Mouse (Mus musculus) thymus, adult 2 months (tissue): ENCODE data around the gene 2310039H08Rik. TPM values are rescaled to one million over a fixed set of nuclear protein-coding genes. Genes with fewer than 3 reads are reported as not detected.
A peak's percentile ranks its signal among the peaks of the same experiment; 100 is the strongest.
"Not testable (repeated sequence)": the region's sequence is repeated elsewhere in the genome, so short reads cannot be mapped to it uniquely, and the experiment has no call there.

Source experiments
- DNase-seq: peaks from one replicate; pipeline ENCODE4 v3.0.0; 2021
- H3K27ac ChIP-seq: fragments of 200-500 bp; 2 replicates; pipeline ENCODE4 v1.5.1; 2012; ENCODE audit warnings: low read length, control low read depth; ENCODE audit not compliant: control insufficient read depth, insufficient read depth
- H3K27me3 ChIP-seq: fragments of 200-500 bp; 2 replicates; pipeline ENCODE4 v1.6.1; 2012; ENCODE audit warnings: mild to moderate bottlenecking, low read length, moderate library complexity, mixed read lengths; ENCODE audit not compliant: control insufficient read depth, insufficient read depth
- H3K36me3 ChIP-seq: fragments of 200-500 bp; 2 replicates; pipeline ENCODE4 v1.6.1; 2012; ENCODE audit warnings: mild to moderate bottlenecking, low read length, moderate library complexity; ENCODE audit not compliant: control insufficient read depth, insufficient read depth
- H3K4me1 ChIP-seq: fragments of 200-500 bp; replicated peaks from 2 replicates; pipeline ENCODE4 v1.6.1; 2012; ENCODE audit warnings: low read length; ENCODE audit not compliant: control insufficient read depth, insufficient read depth
- H3K4me3 ChIP-seq: fragments of 200-500 bp; 2 replicates; pipeline ENCODE4 v1.5.1; 2012; ENCODE audit warnings: mild to moderate bottlenecking, low read length, control low read depth, moderate library complexity; ENCODE audit not compliant: control insufficient read depth, insufficient read depth
- CTCF ChIP-seq: fragments of 200-500 bp; IDR thresholded peaks from 2 replicates; pipeline ENCODE4 v1.5.1; 2012; ENCODE audit warnings: mild to moderate bottlenecking, control low read depth, low read length, moderate library complexity, borderline replicate concordance; ENCODE audit not compliant: control insufficient read depth, poor library complexity, insufficient read depth; ENCODE audit errors: extremely low read depth
- POLR2A ChIP-seq: fragments of 200-500 bp; IDR thresholded peaks from 2 replicates; pipeline ENCODE4 v1.6.1; 2012; ENCODE audit warnings: mild to moderate bottlenecking, low read length, control low read depth, moderate library complexity; ENCODE audit not compliant: control insufficient read depth, poor library complexity, insufficient read depth; ENCODE audit errors: extremely low read depth
- WGBS: fragments of 180-500 bp; shearing (Covaris S2); methylation state at CpG from one replicate; pipeline ENCODE4 v1.1.7; 2018; 5-methylcytosine and 5-hydroxymethylcytosine counted together
- polyA plus RNA-seq: library from polyadenylated mRNA; depleted of rRNA; stranded (reverse); fragments of >200 nt; gene quantifications from 2 replicates; pipeline ENCODE4 v1.2.3, GENCODE M21; 2012

The 2310039H08Rik gene
- polyA plus RNA-seq, 1 experiment: 106 TPM

DNA sequence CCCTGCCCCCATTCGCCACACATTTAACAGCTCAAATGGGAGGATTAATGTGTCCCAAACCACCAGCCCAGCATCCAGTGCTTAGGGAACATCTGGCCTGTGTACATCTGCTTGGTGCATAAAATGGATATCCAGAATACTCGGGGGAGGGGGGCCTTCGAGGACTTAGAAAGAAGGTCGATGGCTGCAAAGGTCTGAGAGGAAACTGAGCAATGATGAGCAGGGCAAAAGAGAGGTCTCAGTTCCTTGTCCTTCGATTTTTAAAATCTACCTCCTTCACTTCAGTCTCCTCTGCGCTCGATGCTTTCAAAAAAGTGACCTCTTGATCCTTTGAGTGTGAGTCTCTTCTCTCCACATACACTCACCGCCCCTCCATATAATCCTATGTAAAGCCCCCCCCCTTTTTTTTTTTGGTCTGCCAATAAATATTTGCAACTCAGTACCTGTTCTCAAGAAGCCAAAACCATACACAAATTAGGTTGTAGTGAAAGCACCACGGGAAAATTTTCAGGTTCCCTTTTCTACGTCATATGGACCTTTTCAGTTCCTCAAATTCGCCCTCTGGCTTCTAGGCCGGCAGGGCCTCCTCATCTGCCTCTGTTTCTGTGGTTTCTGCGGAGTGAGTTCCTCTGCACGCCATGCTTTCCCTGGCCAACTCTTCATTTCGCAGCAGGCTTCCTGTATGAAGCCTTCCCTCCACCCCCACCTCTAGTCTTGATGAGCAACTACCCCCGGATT, 21.2 kb upstream of the 2310039H08Rik start:
- peaks cover 4% of the 10 kb centered on the region for H3K36me3 ChIP-seq
- H3K27me3 ChIP-seq: no peaks in the 10 kb centered on the region
- H3K27ac ChIP-seq: peak overlapping the region; percentile 75
- peaks cover 5% of the 10 kb centered on the region for H3K4me1 ChIP-seq
- no peak for DNase-seq
- WGBS: 3% methylated on average over 16 of the region's 16 CpGs
- peak overlapping the region; percentile 83 for H3K4me3 ChIP-seq
- TF ChIP-seq POLR2A (no peak), CTCF (no peak)

DNA sequence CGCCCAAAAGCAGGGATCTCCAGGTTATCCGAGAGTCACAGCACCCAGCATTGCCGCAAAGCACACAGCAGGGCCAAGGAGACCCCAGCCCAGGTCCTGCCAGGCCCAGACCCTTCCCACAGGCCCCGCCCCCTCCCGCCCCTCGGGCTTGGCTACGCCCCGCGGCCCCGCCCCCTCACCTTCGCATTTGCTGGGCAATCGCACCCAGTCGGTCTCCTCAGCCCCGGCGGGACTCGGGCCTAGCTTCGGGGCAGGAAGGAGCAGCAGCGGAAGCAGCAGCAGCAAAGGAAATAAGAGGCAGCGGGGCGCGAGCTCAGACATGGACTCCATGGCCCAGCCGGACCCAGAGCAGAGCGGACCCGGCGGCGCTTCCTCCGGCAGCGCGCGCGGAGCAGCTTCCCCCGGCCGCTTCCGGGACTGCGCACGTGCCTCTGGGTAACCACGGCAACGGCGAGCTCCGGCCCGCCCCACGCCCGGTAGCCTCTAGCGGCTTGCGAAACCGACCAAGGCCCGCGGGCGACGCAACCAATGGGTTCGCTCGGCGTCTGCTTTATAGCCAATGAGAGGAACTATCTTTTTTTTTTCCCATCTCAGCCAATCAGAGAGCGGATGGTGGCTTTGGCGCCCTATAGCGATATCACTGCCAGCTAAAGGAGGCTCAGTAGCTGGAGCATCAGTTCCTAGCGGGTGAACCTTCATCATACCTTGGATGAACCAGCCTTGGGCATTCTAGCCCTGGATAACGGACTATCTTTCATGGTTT, 20.5 kb upstream of the 2310039H08Rik start, which contains the start of gene Cnpy3:
Gene Cnpy3 (minus strand): TSS at position 421 of the 763 bp plus-strand sequence.
- no peaks in the 10 kb centered on the region for H3K27me3 ChIP-seq
- peak within 1 kb of the TSS; percentile 83 for H3K4me3 ChIP-seq
- TF ChIP-seq POLR2A: peak; percentile 85
- TF ChIP-seq CTCF: peak; percentile 61; the same call in 1 of the 2 replicates
- no peaks in the 10 kb centered on the region for H3K36me3 ChIP-seq
- WGBS: under 1% methylated on average over 58 of the region's 58 CpGs
- peaks cover 5% of the 10 kb centered on the region for H3K4me1 ChIP-seq
- peak within 1 kb of the TSS; percentile 75 for H3K27ac ChIP-seq
- DNase-seq: peak; percentile 95

DNA sequence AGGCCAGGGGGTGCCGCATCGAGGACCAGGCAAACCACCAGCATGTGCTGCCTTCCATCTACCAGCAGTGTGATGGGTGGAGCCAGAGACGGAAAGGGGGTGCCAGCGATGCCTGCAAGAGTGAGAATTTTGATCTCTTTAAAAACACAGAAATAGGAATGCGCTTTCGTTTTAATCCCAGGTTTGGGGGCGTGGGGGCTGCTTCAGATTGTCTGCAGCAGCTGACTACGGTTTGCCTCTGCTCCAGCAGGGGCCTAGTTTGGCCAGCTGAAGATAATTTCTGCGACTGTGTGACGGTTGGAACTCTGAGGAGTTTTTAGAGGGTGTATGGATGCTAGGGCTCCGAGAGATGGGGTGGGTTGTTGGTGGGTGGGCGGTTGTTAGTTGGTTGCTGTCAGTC, 13.7 kb upstream of the 2310039H08Rik start:
- Histone ChIP-seq H3K4me1 (peaks cover 20% of the 10 kb centered on the region), H3K27me3 (no peaks in the 10 kb centered on the region), H3K27ac (no peak overlapping the region), H3K4me3 (no peak overlapping the region), H3K36me3 (0 out of 2 replicates have a peak, but pooled peaks cover 6% of the 10 kb centered on the region)
- DNase-seq: no peak
- TF ChIP-seq POLR2A (no peak), CTCF (no peak)
- WGBS: 93% methylated on average over 12 of the region's 12 CpGs

DNA sequence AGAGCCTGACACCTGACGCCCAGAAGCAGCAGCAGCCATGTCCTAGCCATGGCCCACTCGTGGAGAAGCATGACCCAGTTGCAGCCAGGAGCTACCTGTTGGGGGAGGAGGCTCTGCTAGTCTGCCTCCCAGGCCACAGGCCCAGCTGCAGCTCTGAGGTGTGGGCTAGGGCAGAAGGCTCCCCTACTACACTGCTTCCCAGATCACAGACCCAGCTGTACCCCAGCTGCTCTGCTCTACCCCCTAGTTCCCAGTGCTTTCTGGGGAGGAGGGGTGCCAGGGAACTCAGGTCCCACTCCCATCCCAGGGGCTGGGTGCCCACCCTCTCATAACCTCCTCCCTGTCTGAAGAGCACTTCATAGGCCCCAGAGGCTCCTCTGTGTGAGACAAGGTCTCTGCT, 8.9 kb upstream of the 2310039H08Rik start, which contains the start of gene Ptcra:
Gene Ptcra (minus strand): TSS at position 169 of the 400 bp plus-strand sequence.
- TF ChIP-seq CTCF: no peak
- TF ChIP-seq POLR2A: 0 out of 2 replicates have a peak, but pooled peaks have one; percentile 25
- H3K27ac ChIP-seq: peak within 1 kb of the TSS; percentile 77
- 0 out of 2 replicates have a peak, but pooled peaks cover 3% of the 10 kb centered on the region for H3K36me3 ChIP-seq
- DNase-seq: peak; percentile 73
- H3K4me1 ChIP-seq: peaks cover 52% of the 10 kb centered on the region
- H3K27me3 ChIP-seq: no peaks in the 10 kb centered on the region
- WGBS: 7% methylated on average over 2 of the region's 2 CpGs
- peak within 1 kb of the TSS; percentile 30 for H3K4me3 ChIP-seq

DNA sequence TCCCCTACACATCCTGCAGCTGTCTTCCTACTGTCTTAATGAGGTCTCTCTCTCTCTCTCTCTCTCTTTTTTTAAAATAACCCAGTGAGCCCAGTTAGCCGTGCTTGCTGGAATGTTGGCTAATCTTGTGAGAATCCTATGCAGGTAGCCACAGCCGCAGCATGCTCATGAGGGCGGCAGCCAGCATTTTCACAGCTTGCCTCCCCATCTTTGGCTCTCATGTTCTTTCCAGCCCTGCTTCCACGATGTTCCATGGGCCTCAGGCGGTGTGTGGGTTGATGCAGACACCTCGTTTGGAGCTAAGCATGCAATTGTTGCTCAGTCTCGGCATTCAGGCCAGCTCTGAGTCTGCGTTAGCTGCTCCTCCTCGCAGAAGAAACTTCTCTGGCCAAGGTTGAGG, 7.5 kb upstream of the 2310039H08Rik start:
- Histone ChIP-seq H3K27ac (peak overlapping the region; percentile 77), H3K4me1 (peaks cover 56% of the 10 kb centered on the region)
- H3K4me3 ChIP-seq, H3K36me3 ChIP-seq, H3K27me3 ChIP-seq, DNase-seq: not testable (repeated sequence)
- WGBS: 79% methylated on average over 9 of the region's 9 CpGs

DNA sequence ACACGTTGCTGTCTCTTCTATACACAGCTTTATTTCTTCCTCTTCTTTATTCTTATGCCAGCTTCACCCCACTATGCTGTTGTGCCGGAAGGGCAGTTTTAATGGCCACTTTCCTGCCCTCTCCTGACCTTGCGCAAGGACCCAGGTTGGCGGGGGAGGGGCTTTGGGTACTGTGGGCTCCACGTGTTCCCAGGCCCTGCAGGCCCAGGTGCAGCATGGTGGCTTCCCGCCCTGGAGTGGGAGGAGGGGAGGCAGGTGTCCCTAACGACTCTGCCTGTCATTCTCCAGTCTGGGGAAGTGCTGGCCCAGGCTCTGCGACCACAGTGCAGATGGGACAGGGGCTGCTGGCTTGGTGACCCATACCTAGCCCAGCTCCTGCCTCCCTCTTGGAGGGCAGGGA, 4.6 kb upstream of the 2310039H08Rik start:
- Histone ChIP-seq H3K4me1 (peaks cover 49% of the 10 kb centered on the region), H3K4me3 (no peak overlapping the region), H3K36me3 (no peaks in the 10 kb centered on the region), H3K27ac (peak overlapping the region; percentile 89), H3K27me3 (no peaks in the 10 kb centered on the region)
- peak; percentile 80 for DNase-seq
- TF ChIP-seq POLR2A: no peak
- TF ChIP-seq CTCF: no peak
- 4% methylated on average over 8 of the region's 8 CpGs for WGBS
